Mouse (Mus musculus) heart, embryonic 12.5 days (tissue): ENCODE measurements around the gene Ddx58. TPM values are rescaled to one million over a fixed set of nuclear protein-coding genes. Genes with fewer than 3 reads are reported as not detected.

Experiments used
- ATAC-seq: fragments of 200-750 bp; cut with Nextera tagmentation; 2 replicates; pipeline ENCODE4 v1.8.0; 2017; ENCODE audit warnings: moderate TSS enrichment, moderate library complexity; ENCODE audit not compliant: insufficient number of reproducible peaks, low FRiP score
- H3K27ac ChIP-seq: fragments of 300-500 bp; sonication (generic); 2 replicates; pipeline ENCODE4 v1.5.1; 2016; ENCODE audit warnings: mild to moderate bottlenecking, moderate library complexity; ENCODE audit not compliant: poor library complexity, severe bottlenecking
- H3K27me3 ChIP-seq: fragments of 300-500 bp; sonication (generic); replicated peaks from 2 replicates; pipeline ENCODE4 v1.6.1; 2016; ENCODE audit warnings: mild to moderate bottlenecking, moderate library complexity
- H3K36me3 ChIP-seq: fragments of 300-500 bp; sonication (generic); 2 replicates; pipeline ENCODE4 v1.6.1; 2016; ENCODE audit warnings: mild to moderate bottlenecking, moderate library complexity
- H3K4me1 ChIP-seq: fragments of 300-500 bp; sonication (generic); replicated peaks from 2 replicates; pipeline ENCODE4 v1.6.1; 2016; ENCODE audit warnings: mild to moderate bottlenecking
- H3K4me2 ChIP-seq: fragments of 300-500 bp; sonication (generic); 2 replicates; pipeline ENCODE4 v1.6.1; 2016; ENCODE audit warnings: mild to moderate bottlenecking, moderate library complexity
- H3K4me3 ChIP-seq: fragments of 300-500 bp; sonication (generic); 2 replicates; pipeline ENCODE4 v1.5.1; 2016; ENCODE audit warnings: mild to moderate bottlenecking
- H3K9ac ChIP-seq: fragments of 300-500 bp; sonication (generic); 2 replicates; pipeline ENCODE4 v1.6.1; 2016; ENCODE audit warnings: mild to moderate bottlenecking, moderate library complexity
- H3K9me3 ChIP-seq: fragments of 300-500 bp; sonication (generic); replicated peaks from 2 replicates; pipeline ENCODE4 v1.6.1; 2016; ENCODE audit warnings: mild to moderate bottlenecking, moderate library complexity
- WGBS: fragments of 180-500 bp; shearing (Covaris S2); methylation state at CpG from one replicate; pipeline ENCODE4 v1.1.7; 2016; 5-methylcytosine and 5-hydroxymethylcytosine counted together
- polyA plus RNA-seq: library from polyadenylated mRNA; unstranded; fragments of >200 nt; fragmentation: Nextera tagmentation; extraction: Ambion mirVana; gene quantifications from 2 replicates; pipeline ENCODE4 v1.2.1, GENCODE M21; 2016

The Ddx58 gene
- polyA plus RNA-seq, 1 experiment from 2014 or later = 8.1 TPM

GRCm38 (mm10) chr4:40181681-40182080, 57.9 kb downstream of the Ddx58 start:
- Histone ChIP-seq H3K27me3 (no peaks in the 10 kb centered on the region), H3K36me3 (peaks cover 73% of the 10 kb centered on the region), H3K9me3 (no peaks in the 10 kb centered on the region), H3K27ac (no peak overlapping the region), H3K4me3 (no peak overlapping the region), H3K9ac (no peak overlapping the region), H3K4me1 (no peaks in the 10 kb centered on the region), H3K4me2 (no peak overlapping the region)
- ATAC-seq = no peak
- 88% methylated on average over 8 of the region's 8 CpGs for WGBS

- WGBS = 90% methylated on average over 6 of the region's 6 CpGs
- no peaks in the 10 kb centered on the region for H3K9me3 ChIP-seq
- H3K4me1 ChIP-seq = no peaks in the 10 kb centered on the region
- no peak overlapping the region for H3K9ac ChIP-seq
- H3K4me2 ChIP-seq = no peak overlapping the region
- H3K36me3 ChIP-seq = peaks cover 68% of the 10 kb centered on the region
- H3K27ac ChIP-seq = no peak overlapping the region
- ATAC-seq = no peak
- H3K4me3 ChIP-seq = no peak overlapping the region
- no peaks in the 10 kb centered on the region for H3K27me3 ChIP-seq
Measured at GRCm38 (mm10) chr4:40180046-40180445, 59.6 kb downstream of the Ddx58 start.

- no peak overlapping the region for H3K4me2 ChIP-seq
- H3K36me3 ChIP-seq = peaks cover 54% of the 10 kb centered on the region
- no peak overlapping the region for H3K4me3 ChIP-seq
- no peak overlapping the region for H3K27ac ChIP-seq
- H3K4me1 ChIP-seq = peaks cover 3% of the 10 kb centered on the region; the same call in 1 of the 2 replicates
- WGBS = 78% methylated on average over 17 of the region's 17 CpGs
- H3K9me3 ChIP-seq = no peaks in the 10 kb centered on the region
- H3K9ac ChIP-seq = no peak overlapping the region
- no peaks in the 10 kb centered on the region for H3K27me3 ChIP-seq
- ATAC-seq = no peak
Measured at GRCm38 (mm10) chr4:40178584-40178983, 61.0 kb downstream of the Ddx58 start.

- no peak overlapping the region for H3K4me2 ChIP-seq
- no peak overlapping the region for H3K9ac ChIP-seq
- peaks cover 3% of the 10 kb centered on the region; the same call in 1 of the 2 replicates for H3K4me1 ChIP-seq
- H3K4me3 ChIP-seq = no peak overlapping the region
- 40% methylated on average over 4 of the region's 4 CpGs for WGBS
- no peaks in the 10 kb centered on the region for H3K27me3 ChIP-seq
- no peak overlapping the region for H3K27ac ChIP-seq
- H3K36me3 ChIP-seq = peaks cover 28% of the 10 kb centered on the region
- ATAC-seq = no peak; the same call in 1 of the 2 replicates
- H3K9me3 ChIP-seq = no peaks in the 10 kb centered on the region
Measured at GRCm38 (mm10) chr4:40174321-40174720, 65.3 kb downstream of the Ddx58 start.

DNA sequence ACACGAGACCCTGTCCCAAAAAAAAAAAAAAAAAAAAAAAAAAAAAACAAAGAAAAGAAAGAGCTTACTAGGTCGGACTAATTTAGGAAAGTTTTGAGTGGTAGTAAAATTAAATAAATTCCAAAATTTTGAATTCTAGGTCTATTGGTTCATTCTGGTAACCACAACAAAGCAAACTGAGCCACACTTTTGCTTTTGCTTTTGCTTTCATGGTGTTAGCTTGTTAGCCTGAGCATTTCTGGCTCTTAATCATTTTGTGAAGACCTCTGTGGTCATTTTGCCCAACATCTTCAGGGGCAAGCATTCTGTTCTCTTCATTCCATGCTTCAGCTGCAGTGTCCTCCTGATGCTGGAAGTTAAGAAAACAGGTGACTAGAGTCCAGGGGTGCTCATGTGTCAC, 67.3 kb downstream of the Ddx58 start:
- ATAC-seq = no peak
- Histone ChIP-seq H3K27me3 (no peaks in the 10 kb centered on the region), H3K36me3 (peaks cover 33% of the 10 kb centered on the region), H3K4me3 (no peak overlapping the region), H3K4me1 (peaks cover 7% of the 10 kb centered on the region), H3K4me2 (no peak overlapping the region), H3K27ac (no peak overlapping the region), H3K9ac (no peak overlapping the region), H3K9me3 (no peaks in the 10 kb centered on the region)
- WGBS = 78% methylated on average over 2 of the region's 2 CpGs

GRCm38 (mm10) chr4:40171477-40171876, 68.2 kb downstream of the Ddx58 start:
- ATAC-seq = no peak
- Histone ChIP-seq H3K27ac (no peak overlapping the region), H3K27me3 (no peaks in the 10 kb centered on the region), H3K4me1 (peaks cover 7% of the 10 kb centered on the region), H3K9ac (no peak overlapping the region), H3K9me3 (no peaks in the 10 kb centered on the region), H3K4me2 (no peak overlapping the region), H3K36me3 (peaks cover 39% of the 10 kb centered on the region), H3K4me3 (no peak overlapping the region)
- 87% methylated on average over 4 of the region's 4 CpGs for WGBS

DNA sequence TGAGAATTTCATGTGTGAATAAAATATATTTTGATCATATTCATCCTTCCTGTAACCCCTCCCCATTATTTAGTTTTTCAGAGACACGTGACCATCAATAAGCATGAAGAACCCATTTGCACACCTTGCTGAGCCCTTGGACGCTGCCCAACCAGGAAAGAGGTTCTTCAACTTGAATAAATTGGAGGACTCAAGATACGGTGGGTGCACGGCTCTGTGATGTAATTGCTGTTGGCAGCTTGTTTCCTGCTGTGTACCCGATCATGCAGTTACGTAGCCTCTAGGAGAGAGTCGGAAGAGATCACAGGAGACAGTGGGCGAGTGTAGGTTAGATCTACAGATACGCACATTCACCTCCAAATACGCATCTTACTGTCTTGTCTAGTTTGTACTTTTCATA, 76.0 kb downstream of the Ddx58 start:
- 87% methylated on average over 10 of the region's 10 CpGs for WGBS
- H3K27me3 ChIP-seq = no peaks in the 10 kb centered on the region
- H3K27ac ChIP-seq = no peak overlapping the region
- ATAC-seq = no peak
- no peak overlapping the region for H3K9ac ChIP-seq
- peaks cover under 1% of the 10 kb centered on the region for H3K4me1 ChIP-seq
- H3K9me3 ChIP-seq = peaks cover 10% of the 10 kb centered on the region
- no peak overlapping the region for H3K4me2 ChIP-seq
- peaks cover 39% of the 10 kb centered on the region for H3K36me3 ChIP-seq
- no peak overlapping the region for H3K4me3 ChIP-seq

GRCm38 (mm10) chr4:40160591-40161434, 78.8 kb downstream of the Ddx58 start:
- Histone ChIP-seq H3K27ac (no peak overlapping the region), H3K4me1 (peaks cover 18% of the 10 kb centered on the region), H3K4me2 (no peak overlapping the region), H3K4me3 (no peak overlapping the region), H3K27me3 (no peaks in the 10 kb centered on the region), H3K9ac (no peak overlapping the region), H3K36me3 (peaks cover 18% of the 10 kb centered on the region), H3K9me3 (peaks cover 10% of the 10 kb centered on the region)
- ATAC-seq = no peak
- 89% methylated on average over 8 of the region's 8 CpGs for WGBS

- H3K9ac ChIP-seq = no peak overlapping the region
- H3K4me3 ChIP-seq = no peak overlapping the region
- H3K27ac ChIP-seq = no peak overlapping the region
- no peaks in the 10 kb centered on the region for H3K27me3 ChIP-seq
- H3K4me1 ChIP-seq = peaks cover 23% of the 10 kb centered on the region
- no peak for ATAC-seq
- H3K4me2 ChIP-seq = no peak overlapping the region
- 83% methylated on average over 5 of the region's 5 CpGs for WGBS
- peaks cover 10% of the 10 kb centered on the region for H3K9me3 ChIP-seq
- H3K36me3 ChIP-seq = peaks cover 8% of the 10 kb centered on the region
Measured at GRCm38 (mm10) chr4:40158224-40158540, 81.4 kb downstream of the Ddx58 start.

DNA sequence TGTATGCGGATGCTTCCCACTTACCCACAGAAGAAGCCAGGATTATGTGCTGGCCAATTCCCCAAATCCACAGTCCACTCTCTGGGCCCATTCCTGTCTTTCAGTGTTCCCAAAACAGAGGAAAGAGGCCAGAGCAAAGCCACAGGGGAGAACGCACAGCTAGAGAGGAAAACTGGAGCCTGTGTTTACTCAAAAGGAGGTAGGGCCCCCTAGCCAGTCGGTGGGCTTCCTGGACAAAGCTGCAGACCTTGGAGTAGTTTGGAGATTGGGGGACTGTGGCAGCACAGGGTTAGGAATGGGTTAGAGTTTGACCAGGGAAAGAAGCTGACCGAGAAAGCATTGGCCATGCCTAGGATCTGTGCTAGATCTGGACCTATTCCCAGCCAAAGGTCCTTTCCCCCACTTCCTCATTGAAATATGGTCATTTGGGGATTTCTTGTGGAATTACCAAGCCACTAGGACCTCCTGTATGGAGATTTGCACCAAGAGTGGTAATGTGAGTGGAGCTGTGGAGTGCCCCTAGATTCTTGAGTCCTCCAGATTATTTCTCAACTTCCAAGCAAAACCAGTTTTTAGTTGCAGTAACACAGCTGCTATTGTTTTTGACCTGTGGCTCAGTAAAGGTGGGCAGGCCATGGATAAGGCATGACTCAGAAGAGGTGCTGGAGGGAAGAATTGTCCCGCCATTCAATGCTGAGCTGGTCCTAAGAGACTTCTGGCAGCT, 82.0 kb downstream of the Ddx58 start:
- ATAC-seq = no peak
- no peak overlapping the region for H3K4me3 ChIP-seq
- 73% methylated on average over 5 of the region's 5 CpGs for WGBS
- H3K9ac ChIP-seq = no peak overlapping the region
- H3K9me3 ChIP-seq = peaks cover 10% of the 10 kb centered on the region
- no peak overlapping the region for H3K27ac ChIP-seq
- H3K36me3 ChIP-seq = peaks cover 8% of the 10 kb centered on the region
- no peak overlapping the region for H3K4me2 ChIP-seq
- H3K4me1 ChIP-seq = peaks cover 23% of the 10 kb centered on the region
- H3K27me3 ChIP-seq = no peaks in the 10 kb centered on the region

DNA sequence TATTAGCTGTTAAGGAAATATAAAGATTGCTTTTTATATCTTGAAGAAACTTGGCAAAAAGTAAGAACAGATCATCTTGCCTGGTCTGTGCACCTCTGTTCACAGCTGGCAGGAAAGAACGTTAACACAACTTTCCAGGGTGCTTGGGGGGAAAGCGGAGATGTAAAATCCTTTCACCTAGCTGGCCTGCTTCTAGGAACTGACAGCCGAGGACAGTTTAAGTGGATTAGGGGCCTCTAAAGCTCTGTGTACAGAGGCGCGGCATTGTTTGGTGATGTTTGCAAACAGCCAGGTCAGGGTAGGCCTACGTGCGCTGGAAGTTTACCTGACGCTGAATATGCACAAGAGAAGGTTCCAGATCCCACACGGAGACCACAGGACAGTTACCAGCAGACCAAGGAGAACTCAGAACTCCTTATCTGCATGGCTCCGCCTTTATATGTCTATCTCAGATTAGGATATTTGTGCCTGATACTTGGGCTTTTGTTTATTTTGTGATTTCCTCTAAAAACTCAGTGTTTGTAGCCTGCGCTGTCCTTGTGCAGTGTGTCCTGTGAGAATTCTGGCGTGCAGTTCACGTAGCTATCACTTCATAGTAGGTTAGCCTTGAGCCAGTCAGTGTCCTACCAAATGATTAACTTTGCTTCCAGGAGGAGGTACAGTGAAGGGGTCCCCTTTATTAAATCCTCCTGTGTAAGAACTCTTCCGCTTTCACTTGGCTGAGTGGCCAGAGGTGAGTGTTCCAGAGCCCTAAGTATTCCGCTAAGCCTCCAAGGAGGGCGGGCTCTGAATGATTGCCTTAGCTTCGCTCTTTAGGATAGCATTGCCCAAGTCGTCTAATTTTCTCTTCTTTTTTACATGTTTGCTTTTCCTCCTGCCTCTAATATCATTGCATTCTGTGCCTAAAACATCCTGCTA, 82.8 kb downstream of the Ddx58 start:
- ATAC-seq = no peak
- Histone ChIP-seq H3K4me2 (no peak overlapping the region), H3K4me1 (peaks cover 23% of the 10 kb centered on the region), H3K36me3 (peaks cover 8% of the 10 kb centered on the region), H3K27ac (no peak overlapping the region), H3K4me3 (no peak overlapping the region), H3K9me3 (peaks cover 10% of the 10 kb centered on the region), H3K9ac (no peak overlapping the region), H3K27me3 (no peaks in the 10 kb centered on the region)
- 71% methylated on average over 18 of the region's 18 CpGs for WGBS
